Mouse (Mus musculus) stomach, postnatal 0 days (tissue): ENCODE measurements at regions not wholly inside any gene's neighbourhood (a gene's known extent, or its start where the extent isn't known, plus 50 kb on each side); places are given as distances from the start of the nearest gene placed in this dataset.

Experiments used
- CTCF ChIP-seq: IDR thresholded peaks from 2 replicates; pipeline ENCODE4 v1.5.1; 2016; ENCODE audit warnings: antibody characterized with exemption, low read depth, mild to moderate bottlenecking, moderate library complexity
- EP300 ChIP-seq: optimal IDR thresholded peaks from 2 replicates; pipeline ENCODE3; 2016; ENCODE audit warnings: antibody characterized with exemption

DNA sequence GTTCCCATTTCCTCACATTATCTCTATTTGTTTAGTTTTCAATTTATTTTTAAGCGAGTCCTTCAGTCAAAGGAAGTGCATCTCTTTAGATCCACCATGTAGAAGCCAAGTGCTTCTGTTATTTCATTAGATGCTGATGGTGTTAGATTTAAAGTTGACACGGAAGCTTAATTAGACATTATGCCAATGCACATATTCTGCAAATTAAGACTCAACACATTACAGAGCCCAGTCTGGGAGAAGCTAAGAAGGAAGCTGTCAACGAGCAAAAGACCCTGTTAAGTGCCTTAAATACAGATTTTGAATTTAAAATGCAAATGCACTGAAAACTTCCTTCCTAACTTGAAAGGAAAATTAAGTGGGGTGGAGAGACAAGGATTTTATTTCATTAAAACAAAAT, 461.6 kb downstream of the Nuf2 start:
- TF ChIP-seq CTCF = no peak
- no peak for TF ChIP-seq EP300
